In the genomic region with DNA sequence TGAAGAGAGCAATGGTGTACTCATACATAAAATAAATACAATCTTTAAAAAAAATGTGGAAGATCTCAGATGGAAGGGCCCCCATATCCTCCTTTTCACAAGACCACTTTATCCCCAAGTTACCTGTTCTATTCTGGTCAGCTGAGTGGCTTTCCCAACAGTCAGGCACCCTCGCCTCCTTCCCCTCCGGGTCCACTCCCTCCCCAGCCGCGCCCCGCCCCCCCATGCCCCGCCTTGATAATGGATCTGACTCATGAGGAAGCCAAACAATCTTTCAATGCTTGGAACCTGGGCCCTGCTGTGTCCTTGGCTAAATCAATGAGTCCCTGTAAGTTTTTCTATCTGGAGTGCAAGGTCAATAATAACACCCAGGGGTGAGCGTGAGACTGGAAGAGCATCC, we compare ENCODE assay signal across 23 mouse cellular contexts. TPM values are rescaled to one million over a fixed set of nuclear protein-coding genes. Genes with fewer than 3 reads are reported as not detected.
DNase-seq lines count a peak whose midpoint lies in the region; ATAC-seq and TF ChIP-seq lines count a peak whose summit lies in the region.
"Had no signal": no experiment of that assay in that cellular context is flagged by ENCODE, and none has a peak within 500 bp of the region (broad histone marks: within the 10 kb centered on the region; RNA-seq: fewer than 3 reads in every experiment).

No protein-coding gene starts in this region.

- peak; percentile 72 for DNase-seq in stomach, postnatal 0 days (ENCODE audit: low spot score)
- no peak for DNase-seq in gastrocnemius, postnatal 10 days
- DNase-seq: cerebellum, adult 11-12 months; cerebellum, adult 2 months had no signal

- WGBS in intestine, embryonic 15.5 days = 34% methylated on average over 7 of the region's 7 CpGs
- 30% methylated on average over 7 of the region's 7 CpGs for WGBS in intestine, postnatal 0 days
- WGBS in stomach, embryonic 15.5 days = 37% methylated on average over 7 of the region's 7 CpGs
- 34% methylated on average over 7 of the region's 7 CpGs for WGBS in stomach, postnatal 0 days
- whole genome bisulfite sequencing in hindbrain, embryonic 12.5 days = 65% methylated on average over 7 of the region's 7 CpGs

- peaks cover 7% of the 10 kb centered on the region; the same call in 1 of the 2 replicates for H3K4me1 ChIP-seq in intestine, embryonic 15.5 days (replicated peaks)
- no peaks in the 10 kb centered on the region for H3K4me1 ChIP-seq in intestine, postnatal 0 days (replicated peaks; ENCODE audit: control insufficient read depth, insufficient read depth, low read length)
- peaks cover 6% of the 10 kb centered on the region; the same call in 1 of the 2 replicates for H3K4me1 ChIP-seq in stomach, embryonic 15.5 days
- no peaks in the 10 kb centered on the region for H3K4me1 ChIP-seq in stomach, postnatal 0 days (replicated peaks; ENCODE audit: control insufficient read depth, insufficient read depth)
- peaks cover 20% of the 10 kb centered on the region for H3K4me1 ChIP-seq in hindbrain, embryonic 12.5 days

- no peaks in the 10 kb centered on the region for H3K9me3 ChIP-seq in intestine, embryonic 15.5 days
- H3K9me3 ChIP-seq in intestine, postnatal 0 days (ENCODE audit: control insufficient read depth) = no peaks in the 10 kb centered on the region
- H3K9me3 ChIP-seq in stomach, embryonic 15.5 days = no peaks in the 10 kb centered on the region
- no peaks in the 10 kb centered on the region for H3K9me3 ChIP-seq in stomach, postnatal 0 days (ENCODE audit: control insufficient read depth, low read length)
- no peaks in the 10 kb centered on the region for H3K9me3 ChIP-seq in hindbrain, embryonic 12.5 days (replicated peaks)
- H3K9me3 ChIP-seq: embryonic facial prominence, embryonic 10.5 days; embryonic facial prominence, embryonic 12.5 days; forebrain, embryonic 13.5 days had no signal

- TF ChIP-seq EP300 in stomach, postnatal 0 days (optimal IDR thresholded peaks at IDR 0.05) = no peak

- H3K27me3 ChIP-seq in intestine, embryonic 15.5 days (replicated peaks) = no peaks in the 10 kb centered on the region
- H3K27me3 ChIP-seq in intestine, postnatal 0 days (replicated peaks; ENCODE audit: control insufficient read depth, insufficient read depth, low read length) = no peaks in the 10 kb centered on the region
- H3K27me3 ChIP-seq in stomach, embryonic 15.5 days (replicated peaks) = no peaks in the 10 kb centered on the region
- no peaks in the 10 kb centered on the region for H3K27me3 ChIP-seq in stomach, postnatal 0 days (ENCODE audit: control insufficient read depth, insufficient read depth, low read length)
- H3K27me3 ChIP-seq in hindbrain, embryonic 12.5 days = 0 out of 2 replicates have a peak, but pooled peaks cover 2% of the 10 kb centered on the region

- no peak overlapping the region for H3K4me3 ChIP-seq in intestine, embryonic 15.5 days (replicated peaks)
- H3K4me3 ChIP-seq in intestine, postnatal 0 days (ENCODE audit: low read depth, low read length) = no peak overlapping the region
- no peak overlapping the region for H3K4me3 ChIP-seq in stomach, embryonic 15.5 days (replicated peaks)
- no peak overlapping the region for H3K4me3 ChIP-seq in stomach, postnatal 0 days (ENCODE audit: low read depth, low read length)
- no peak overlapping the region for H3K4me3 ChIP-seq in hindbrain, embryonic 12.5 days
- H3K4me3 ChIP-seq: embryonic facial prominence, embryonic 10.5 days; embryonic facial prominence, embryonic 12.5 days; forebrain, embryonic 13.5 days had no signal

- H3K4me2 ChIP-seq in intestine, embryonic 15.5 days (replicated peaks) = no peak overlapping the region
- H3K4me2 ChIP-seq in intestine, postnatal 0 days (replicated peaks; ENCODE audit: low read depth) = no peak overlapping the region
- H3K4me2 ChIP-seq in stomach, embryonic 15.5 days = no peak overlapping the region
- H3K4me2 ChIP-seq in stomach, postnatal 0 days (replicated peaks; ENCODE audit: low read depth) = no peak overlapping the region
- no peak overlapping the region for H3K4me2 ChIP-seq in hindbrain, embryonic 12.5 days (replicated peaks)
- H3K4me2 ChIP-seq: embryonic facial prominence, embryonic 12.5 days; forebrain, embryonic 13.5 days had no signal

- peak; percentile 41; the same call in 1 of the 2 replicates for ATAC-seq in intestine, embryonic 15.5 days
- ATAC-seq in intestine, postnatal 0 days = no peak
- ATAC-seq in stomach, embryonic 15.5 days (ENCODE audit: insufficient read depth, low FRiP score, low read depth) = peak; percentile 35; the same call in 1 of the 2 replicates
- peak; percentile 71 for ATAC-seq in stomach, postnatal 0 days (ENCODE audit: low FRiP score, low TSS enrichment)
- ATAC-seq in hindbrain, embryonic 12.5 days (ENCODE audit: low FRiP score) = no peak
- ATAC-seq: activated CD4-positive, CD25-positive, alpha-beta regulatory T cell, adult 4 months; forebrain, embryonic 13.5 days; forebrain, embryonic 16.5 days; Patski had no signal

- no peak overlapping the region for H3K27ac ChIP-seq in intestine, embryonic 15.5 days
- no peak overlapping the region for H3K27ac ChIP-seq in intestine, postnatal 0 days (ENCODE audit: low read depth, low read length)
- no peak overlapping the region for H3K27ac ChIP-seq in stomach, embryonic 15.5 days
- no peak overlapping the region for H3K27ac ChIP-seq in stomach, postnatal 0 days (replicated peaks)
- no peak overlapping the region for H3K27ac ChIP-seq in hindbrain, embryonic 12.5 days
- H3K27ac ChIP-seq: embryonic facial prominence, embryonic 10.5 days; embryonic facial prominence, embryonic 12.5 days; forebrain, embryonic 13.5 days had no signal

- no peak for TF ChIP-seq CTCF in intestine, postnatal 0 days (IDR thresholded peaks at IDR 0.05; ENCODE audit: low read depth)
- TF ChIP-seq CTCF in stomach, postnatal 0 days (IDR thresholded peaks at IDR 0.05; ENCODE audit: low read depth) = no peak

- no peaks in the 10 kb centered on the region for H3K36me3 ChIP-seq in intestine, embryonic 15.5 days
- no peaks in the 10 kb centered on the region for H3K36me3 ChIP-seq in intestine, postnatal 0 days (ENCODE audit: control insufficient read depth, insufficient read depth)
- no peaks in the 10 kb centered on the region for H3K36me3 ChIP-seq in stomach, embryonic 15.5 days
- H3K36me3 ChIP-seq in stomach, postnatal 0 days (ENCODE audit: control insufficient read depth, insufficient read depth, low read length) = no peaks in the 10 kb centered on the region
- no peaks in the 10 kb centered on the region for H3K36me3 ChIP-seq in hindbrain, embryonic 12.5 days
- H3K36me3 ChIP-seq: embryonic facial prominence, embryonic 10.5 days; embryonic facial prominence, embryonic 12.5 days had no signal

- H3K9ac ChIP-seq in intestine, embryonic 15.5 days = no peak overlapping the region
- H3K9ac ChIP-seq in intestine, postnatal 0 days (ENCODE audit: low read depth, low read length) = no peak overlapping the region
- H3K9ac ChIP-seq in stomach, embryonic 15.5 days = no peak overlapping the region
- no peak overlapping the region for H3K9ac ChIP-seq in stomach, postnatal 0 days (ENCODE audit: low read length)
- no peak overlapping the region for H3K9ac ChIP-seq in hindbrain, embryonic 12.5 days
- H3K9ac ChIP-seq: embryonic facial prominence, embryonic 12.5 days; forebrain, embryonic 13.5 days had no signal

RNA-seq across cellular contexts. Expression of gene Tspan17, which starts 38.8 kb away (rescaled TPM):
- 13.9 TPM in 2 replicates for polyA plus RNA-seq in intestine, embryonic 15.5 days (2015; fragmentation: Nextera tagmentation; extraction: Ambion mirVana)
- polyA plus RNA-seq in intestine, postnatal 0 days (2015; fragmentation: Nextera tagmentation; extraction: Ambion mirVana) = 14.8 and 15.2 TPM in 2 replicates
- polyA plus RNA-seq in stomach, embryonic 15.5 days (2015; fragmentation: Nextera tagmentation; extraction: Ambion mirVana) = 14.7 and 15.6 TPM in 2 replicates
- 15.4 and 16.8 TPM in 2 replicates for polyA plus RNA-seq in stomach, postnatal 0 days (2015; fragmentation: Nextera tagmentation; extraction: Ambion mirVana)
- 30.0 and 35.0 TPM in 2 replicates for polyA plus RNA-seq in hindbrain, embryonic 12.5 days (2016; fragmentation: Nextera tagmentation; extraction: Ambion mirVana)
- total RNA-seq in gastrocnemius, postnatal 10 days (2021) = 10 to 100 TPM; 23.0 to 26.8 TPM

RNA-seq across cellular contexts. Expression of gene Eif4e1b, which starts 44.2 kb away (rescaled TPM):
- polyA plus RNA-seq in intestine, embryonic 15.5 days (2015; fragmentation: Nextera tagmentation; extraction: Ambion mirVana) = not detected in 2 replicates
- polyA plus RNA-seq in intestine, postnatal 0 days (2015; fragmentation: Nextera tagmentation; extraction: Ambion mirVana) = not detected in 2 replicates
- polyA plus RNA-seq in stomach, embryonic 15.5 days (2015; fragmentation: Nextera tagmentation; extraction: Ambion mirVana) = not detected in 2 replicates
- polyA plus RNA-seq in stomach, postnatal 0 days (2015; fragmentation: Nextera tagmentation; extraction: Ambion mirVana) = not detected in 2 replicates
- not detected in 2 replicates for polyA plus RNA-seq in hindbrain, embryonic 12.5 days (2016; fragmentation: Nextera tagmentation; extraction: Ambion mirVana)
- not detected for total RNA-seq in gastrocnemius, postnatal 10 days (2021)
- total RNA-seq: adrenal gland, adult 18-20 months; adrenal gland, adult 8-10 months; adrenal gland, postnatal 14 days; adrenal gland, postnatal 36 days; MEL had no signal
- polyA plus RNA-seq: activated CD4-positive, CD25-positive, alpha-beta regulatory T cell, adult 4 months; C2C12; cerebellum, adult 2 months; cortical plate, adult 2 months; embryonic facial prominence, embryonic 10.5 days; embryonic facial prominence, embryonic 12.5 days; embryonic facial prominence, embryonic 14.5 days; forebrain, embryonic 11.5 days; forebrain, embryonic 13.5 days; forebrain, embryonic 16.5 days; Patski had no signal

Comparison
In these comparisons a context has a peak if more than half of its experiments do, and no peak if none do; other contexts are left out.
1. ATAC-seq: peak in intestine, embryonic 15.5 days (single experiment), stomach, embryonic 15.5 days (single experiment) and stomach, postnatal 0 days (single experiment); none in intestine, postnatal 0 days (single experiment) and hindbrain, embryonic 12.5 days (single experiment).